Mouse (Mus musculus): ENCODE results near the gene Pigf. TPM values are rescaled to one million over a fixed set of nuclear protein-coding genes. Genes with fewer than 3 reads are reported as not detected.

Pigf gene
- polyA plus RNA-seq, 1 experiment from 2014 or later, result 32.7 TPM

GRCm38 (mm10) chr17:86962297-86962893 is 62.8 kb downstream of the Pigf start:
- DNase-seq (ENCODE audit: low spot score), result peak; percentile 86
- Histone ChIP-seq H3K9me3 (replicated peaks) (no peaks in the 10 kb centered on the region), H3K27ac (peak overlapping the region; percentile 95), H3K4me1 (peaks cover 48% of the 10 kb centered on the region), H3K4me3 (peak overlapping the region; percentile 93), H3K27me3 (ENCODE audit: low read depth, poor library complexity, severe bottlenecking) (no peaks in the 10 kb centered on the region), H3K36me3 (0 out of 2 replicates have a peak, but pooled peaks cover 15% of the 10 kb centered on the region)
- WGBS, result under 1% methylated on average over 24 of the region's 24 CpGs

- Histone ChIP-seq H3K27ac (peak overlapping the region; percentile 95), H3K4me1 (peaks cover 48% of the 10 kb centered on the region), H3K27me3 (ENCODE audit: low read depth, poor library complexity, severe bottlenecking) (no peaks in the 10 kb centered on the region), H3K9me3 (replicated peaks) (no peaks in the 10 kb centered on the region), H3K4me3 (no peak overlapping the region), H3K36me3 (0 out of 2 replicates have a peak, but pooled peaks cover 7% of the 10 kb centered on the region)
- DNase-seq (ENCODE audit: low spot score), result no peak
- WGBS, result 65% methylated on average over 8 of the region's 8 CpGs
These were observed 63.8 kb downstream of the Pigf start for GRCm38 (mm10) chr17:86961301-86961841.

DNA sequence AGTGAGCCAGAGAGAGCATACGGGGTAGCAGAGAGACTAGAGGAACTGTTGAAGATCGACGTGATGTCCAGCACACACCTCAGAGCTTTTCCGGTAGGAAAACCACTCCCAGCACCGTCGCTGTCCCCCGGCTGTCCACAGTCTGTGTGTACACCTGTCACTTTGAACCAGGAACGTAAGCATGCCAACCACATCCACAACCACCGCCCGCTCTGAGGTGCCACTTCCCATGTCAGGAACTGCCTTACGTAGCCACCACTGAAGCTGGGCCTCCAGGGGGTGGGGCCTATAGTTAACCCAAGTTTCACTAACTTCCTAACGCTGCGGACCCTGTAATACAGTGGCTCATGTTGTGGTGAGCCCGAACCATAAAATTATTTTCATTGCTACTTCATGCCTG is 67.2 kb downstream of the Pigf start:
- no peaks in the 10 kb centered on the region for H3K9me3 ChIP-seq (replicated peaks)
- WGBS, result 88% methylated on average over 14 of the region's 14 CpGs
- H3K36me3 ChIP-seq, result no peaks in the 10 kb centered on the region
- no peak for DNase-seq (ENCODE audit: low spot score)
- no peak overlapping the region for H3K4me3 ChIP-seq
- no peak overlapping the region for H3K27ac ChIP-seq
- no peaks in the 10 kb centered on the region for H3K27me3 ChIP-seq (ENCODE audit: low read depth, poor library complexity, severe bottlenecking)
- H3K4me1 ChIP-seq, result peaks cover 26% of the 10 kb centered on the region

GRCm38 (mm10) chr17:86957239-86957638 is 68.0 kb downstream of the Pigf start:
- 94% methylated on average over 5 of the region's 5 CpGs for WGBS
- no peak for DNase-seq (ENCODE audit: low spot score)
- Histone ChIP-seq H3K27ac (no peak overlapping the region), H3K27me3 (ENCODE audit: low read depth, poor library complexity, severe bottlenecking) (no peaks in the 10 kb centered on the region), H3K9me3 (replicated peaks) (no peaks in the 10 kb centered on the region), H3K4me1 (peaks cover 25% of the 10 kb centered on the region), H3K36me3 (no peaks in the 10 kb centered on the region), H3K4me3 (no peak overlapping the region)

- H3K9me3 ChIP-seq (replicated peaks), result no peaks in the 10 kb centered on the region
- H3K36me3 ChIP-seq, result no peaks in the 10 kb centered on the region
- H3K4me3 ChIP-seq, result no peak overlapping the region
- no peak for DNase-seq (ENCODE audit: low spot score)
- H3K27ac ChIP-seq, result 0 out of 2 replicates have a peak overlapping the region, but pooled peaks have one; percentile 8
- H3K4me1 ChIP-seq, result peaks cover 10% of the 10 kb centered on the region
- no peaks in the 10 kb centered on the region for H3K27me3 ChIP-seq (ENCODE audit: low read depth, poor library complexity, severe bottlenecking)
- 79% methylated on average over 6 of the region's 6 CpGs for WGBS
These were observed 76.4 kb downstream of the Pigf start for GRCm38 (mm10) chr17:86948801-86949200.

- no peak for DNase-seq (ENCODE audit: low spot score)
- H3K4me3 ChIP-seq, result no peak within 1 kb of the TSS
- 82% methylated on average over 28 of the region's 28 CpGs for WGBS
- peak within 1 kb of the TSS; percentile 47 for H3K27ac ChIP-seq
- no peaks in the 10 kb centered on the region for H3K36me3 ChIP-seq
- H3K27me3 ChIP-seq (ENCODE audit: low read depth, poor library complexity, severe bottlenecking), result no peaks in the 10 kb centered on the region
- H3K4me1 ChIP-seq, result peaks cover 10% of the 10 kb centered on the region
- H3K9me3 ChIP-seq (replicated peaks), result no peaks in the 10 kb centered on the region
These were observed 77.1 kb downstream of the Pigf start, which contains the start of gene Atp6v1e2 for GRCm38 (mm10) chr17:86947840-86948796. TSS of gene Atp6v1e2 (minus strand) at chr17:86947897.

Other genes with a start within 250 kb of the Pigf start
- gene Tmem247, start 108.1 kb downstream of the Pigf start, polyA plus RNA-seq (2016; fragmentation: Nextera tagmentation; extraction: Ambion mirVana), result not detected in 2 replicates
- gene Atp6v1e2, start 77.5 kb downstream of the Pigf start, polyA plus RNA-seq (2016; fragmentation: Nextera tagmentation; extraction: Ambion mirVana), result not detected in 2 replicates
- 10.5 and 13.3 TPM in 2 replicates for gene Rhoq, start 62.3 kb downstream of the Pigf start, polyA plus RNA-seq (2016; fragmentation: Nextera tagmentation; extraction: Ambion mirVana)
- 135 and 136 TPM in 2 replicates for gene Cript, start 144 bp upstream of the Pigf start, polyA plus RNA-seq (2016; fragmentation: Nextera tagmentation; extraction: Ambion mirVana)
- 9.3 and 9.5 TPM in 2 replicates for gene Socs5, start 82.3 kb upstream of the Pigf start, polyA plus RNA-seq (2016; fragmentation: Nextera tagmentation; extraction: Ambion mirVana)
- gene Mcfd2, start 240.5 kb upstream of the Pigf start, polyA plus RNA-seq (2016; fragmentation: Nextera tagmentation; extraction: Ambion mirVana), result 76.2 and 76.4 TPM in 2 replicates

Measured in limb, embryonic 10.5 days (tissue).